Mouse (Mus musculus): ENCODE results near the gene Abcd3. TPM values are rescaled to one million over a fixed set of nuclear protein-coding genes. Genes with fewer than 3 reads are reported as not detected.
"Not testable (repeated sequence)": the region's sequence is repeated elsewhere in the genome, so short reads cannot be mapped to it uniquely, and the experiment has no call there.

The Abcd3 gene
- total RNA-seq, 1 experiment, result 21.6 TPM

DNA sequence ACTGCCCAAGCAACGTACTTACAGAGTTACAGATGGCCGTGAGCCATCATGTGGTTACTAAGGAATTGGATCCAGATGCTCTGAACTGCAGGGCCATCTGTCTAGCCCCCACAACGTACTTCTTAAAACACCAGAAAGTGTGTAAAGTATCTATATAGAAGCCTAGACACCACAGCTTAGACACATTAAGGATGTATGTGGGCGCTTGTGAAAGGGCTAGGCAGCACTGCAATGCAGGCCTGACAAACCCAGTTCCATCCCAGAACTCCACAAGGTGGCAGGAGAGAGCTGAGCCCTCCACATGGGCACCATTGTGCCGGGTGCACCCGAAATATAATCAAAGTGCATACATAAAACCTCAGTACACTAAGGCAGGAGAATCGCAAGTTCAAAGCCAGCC, 37.2 kb downstream of the Abcd3 start:
- H3K9ac ChIP-seq (ENCODE audit: insufficient read depth, low read depth, low read length, poor library complexity, severe bottlenecking), result no peak overlapping the region
- no peaks in the 10 kb centered on the region for H3K4me1 ChIP-seq (ENCODE audit: control insufficient read depth in 2 of 2, insufficient read depth in 2 of 2, low read length in 2 of 2, poor library complexity in 1 of 2)
- in situ Hi-C loops (cut with MboI; ENCODE audit: low sequenced_read_pairs in 2 of 2, unreplicated experiment in 2 of 2), result no loop called here
- TF ChIP-seq ZC3H11A (IDR thresholded peaks at IDR 0.05; ENCODE audit: borderline replicate concordance, low read depth, low read length), result peak; percentile 69; the same call in 1 of the 2 replicates
- no peak for TF ChIP-seq ZNF384 (IDR thresholded peaks at IDR 0.05; ENCODE audit: low read depth, low read length)
- no peak overlapping the region for H3K27ac ChIP-seq (ENCODE audit: insufficient read depth, low read depth, low read length, poor library complexity, severe bottlenecking)
- H3K9me3 ChIP-seq (ENCODE audit: control insufficient read depth, insufficient read depth, low read depth, low read length), result no peaks in the 10 kb centered on the region
- peak; percentile 33 for DNase-seq (ENCODE audit: low read depth, low spot score)
- H3K4me3 ChIP-seq (ENCODE audit: insufficient read depth in 1 of 2, low read depth in 1 of 2, low read length in 2 of 2, poor library complexity in 1 of 2, severe bottlenecking in 1 of 2), result no peak overlapping the region
- no peaks in the 10 kb centered on the region; the same call in 1 of the 2 replicates for H3K36me3 ChIP-seq (ENCODE audit: control insufficient read depth, insufficient read depth, low read length, poor library complexity, severe bottlenecking)

DNA sequence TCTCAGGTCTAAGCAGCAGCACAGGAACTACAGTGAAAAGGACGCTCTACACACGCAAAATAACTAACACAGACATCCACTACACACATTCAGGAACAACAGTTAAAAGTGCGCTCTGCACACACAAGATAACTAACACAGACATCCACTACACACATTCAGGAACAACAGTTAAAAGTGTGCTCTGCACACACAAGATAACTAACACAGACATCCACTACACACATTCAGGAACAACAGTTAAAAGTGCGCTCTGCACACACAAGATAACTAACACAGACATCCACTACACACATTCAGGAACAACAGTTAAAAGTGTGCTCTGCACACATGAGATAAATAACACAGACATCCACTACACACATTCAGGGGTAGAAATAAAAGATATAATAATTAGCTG, 41.8 kb downstream of the Abcd3 start:
- in situ Hi-C loops (cut with MboI; ENCODE audit: low sequenced_read_pairs in 2 of 2, unreplicated experiment in 2 of 2); H3K4me1 ChIP-seq (ENCODE audit: control insufficient read depth in 2 of 2, insufficient read depth in 2 of 2, low read length in 2 of 2, poor library complexity in 1 of 2); H3K36me3 ChIP-seq (ENCODE audit: control insufficient read depth, insufficient read depth, low read length, poor library complexity, severe bottlenecking); H3K9me3 ChIP-seq (ENCODE audit: control insufficient read depth, insufficient read depth, low read depth, low read length); H3K27ac ChIP-seq (ENCODE audit: insufficient read depth, low read depth, low read length, poor library complexity, severe bottlenecking); H3K9ac ChIP-seq (ENCODE audit: insufficient read depth, low read depth, low read length, poor library complexity, severe bottlenecking); DNase-seq (ENCODE audit: low read depth, low spot score); H3K4me3 ChIP-seq (ENCODE audit: insufficient read depth in 1 of 2, low read depth in 1 of 2, low read length in 2 of 2, poor library complexity in 1 of 2, severe bottlenecking in 1 of 2): not testable (repeated sequence)

DNA sequence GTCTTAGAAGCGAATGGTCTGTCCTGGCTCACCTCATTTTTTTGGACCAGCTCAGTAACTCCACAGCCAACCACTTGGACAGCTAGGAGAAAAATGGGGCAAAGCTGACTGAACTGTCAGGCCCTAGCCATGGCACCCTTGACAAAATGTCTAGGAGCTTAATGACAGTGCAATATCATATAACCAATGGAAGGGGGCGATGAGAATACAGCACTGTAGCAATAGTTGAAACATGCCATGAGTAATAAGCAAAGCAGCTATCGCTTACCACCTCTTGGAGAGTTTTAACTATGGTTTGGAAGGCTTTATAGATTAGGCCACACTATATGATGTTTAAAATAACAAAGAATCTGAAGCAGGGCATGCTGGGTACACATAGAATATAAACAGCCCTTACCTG, 46.3 kb downstream of the Abcd3 start:
- in situ Hi-C loops (cut with MboI; ENCODE audit: low sequenced_read_pairs in 2 of 2, unreplicated experiment in 2 of 2), result loop anchor here in 1 of 2 experiments (10.0 kb wide), 1 partner anchor 234 kb away; the partner anchor contains the start of gene Slc44a3
- Histone ChIP-seq H3K27ac (ENCODE audit: insufficient read depth, low read depth, low read length, poor library complexity, severe bottlenecking) (no peak overlapping the region), H3K4me3 (ENCODE audit: insufficient read depth in 1 of 2, low read depth in 1 of 2, low read length in 2 of 2, poor library complexity in 1 of 2, severe bottlenecking in 1 of 2) (no peak overlapping the region), H3K36me3 (ENCODE audit: control insufficient read depth, insufficient read depth, low read length, poor library complexity, severe bottlenecking) (peaks cover 14% of the 10 kb centered on the region), H3K4me1 (ENCODE audit: control insufficient read depth in 2 of 2, insufficient read depth in 2 of 2, low read length in 2 of 2, poor library complexity in 1 of 2) (no peaks in the 10 kb centered on the region), H3K9me3 (ENCODE audit: control insufficient read depth, insufficient read depth, low read depth, low read length) (no peaks in the 10 kb centered on the region), H3K9ac (ENCODE audit: insufficient read depth, low read depth, low read length, poor library complexity, severe bottlenecking) (no peak overlapping the region)
- DNase-seq (ENCODE audit: low read depth, low spot score), result no peak
- no peak for TF ChIP-seq ZNF384 (IDR thresholded peaks at IDR 0.05; ENCODE audit: low read depth, low read length)
- TF ChIP-seq HCFC1 (IDR thresholded peaks at IDR 0.05; ENCODE audit: borderline replicate concordance, insufficient read depth, low read length), result no peak

DNA sequence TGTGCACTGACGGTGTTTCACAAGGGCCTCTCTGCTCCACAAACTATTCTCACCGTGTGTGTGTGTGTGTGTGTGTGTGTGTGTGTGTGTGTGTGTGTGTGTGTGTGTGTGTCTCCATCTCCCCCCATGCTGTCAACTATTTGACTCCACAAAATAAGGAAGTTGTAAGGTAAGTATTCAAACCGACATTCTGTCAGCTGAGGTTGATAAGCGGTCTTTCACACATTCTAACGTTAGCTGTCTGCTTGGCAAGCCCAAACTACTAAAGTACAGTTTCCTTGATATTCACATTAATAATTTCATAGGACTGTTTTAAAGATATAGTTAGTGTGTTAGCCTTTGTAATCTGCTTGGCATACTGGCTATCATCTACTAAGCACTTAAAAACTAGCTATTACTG, 48.3 kb downstream of the Abcd3 start:
- Histone ChIP-seq H3K9ac (ENCODE audit: insufficient read depth, low read depth, low read length, poor library complexity, severe bottlenecking) (no peak overlapping the region), H3K4me1 (ENCODE audit: control insufficient read depth in 2 of 2, insufficient read depth in 2 of 2, low read length in 2 of 2, poor library complexity in 1 of 2) (no peaks in the 10 kb centered on the region), H3K27ac (ENCODE audit: insufficient read depth, low read depth, low read length, poor library complexity, severe bottlenecking) (no peak overlapping the region), H3K36me3 (ENCODE audit: control insufficient read depth, insufficient read depth, low read length, poor library complexity, severe bottlenecking) (peaks cover 14% of the 10 kb centered on the region), H3K9me3 (ENCODE audit: control insufficient read depth, insufficient read depth, low read depth, low read length) (no peaks in the 10 kb centered on the region), H3K4me3 (ENCODE audit: insufficient read depth in 1 of 2, low read depth in 1 of 2, low read length in 2 of 2, poor library complexity in 1 of 2, severe bottlenecking in 1 of 2) (no peak overlapping the region)
- TF ChIP-seq HCFC1 (IDR thresholded peaks at IDR 0.05; ENCODE audit: borderline replicate concordance, insufficient read depth, low read length) (no peak), CHD2 (IDR thresholded peaks at IDR 0.05; ENCODE audit: low read depth, low read length) (no peak), ZC3H11A (IDR thresholded peaks at IDR 0.05; ENCODE audit: borderline replicate concordance, low read depth, low read length) (no peak), ZNF384 (IDR thresholded peaks at IDR 0.05; ENCODE audit: low read depth, low read length) (no peak), MAFK (IDR thresholded peaks at IDR 0.05; ENCODE audit: insufficient read depth, low read depth, low read length) (no peak)
- in situ Hi-C loops (cut with MboI; ENCODE audit: low sequenced_read_pairs in 2 of 2, unreplicated experiment in 2 of 2), result loop anchor here in 1 of 2 experiments (10.0 kb wide), 1 partner anchor 232 kb away; the partner anchor contains the start of gene Slc44a3
- DNase-seq (ENCODE audit: low read depth, low spot score), result no peak

DNA sequence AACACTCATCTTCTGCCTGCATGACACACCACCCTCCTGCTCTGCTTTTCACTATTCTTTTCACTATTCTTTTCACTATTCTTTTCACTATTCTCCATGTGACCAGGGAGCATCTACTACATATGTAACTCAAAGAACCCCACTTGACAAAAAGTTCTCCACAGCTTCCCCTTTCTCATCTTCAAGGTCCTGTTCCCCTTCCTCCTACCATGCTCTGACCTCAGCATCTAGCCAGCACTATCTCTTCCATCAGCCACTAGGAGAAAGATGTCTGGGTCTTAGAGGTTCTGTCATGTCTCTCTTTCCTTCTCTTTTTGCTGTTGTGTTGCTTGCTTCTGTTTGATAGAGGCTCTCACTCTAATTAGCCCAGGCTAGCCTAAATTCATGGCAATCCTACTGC, 49.1 kb downstream of the Abcd3 start:
- H3K36me3 ChIP-seq (ENCODE audit: control insufficient read depth, insufficient read depth, low read length, poor library complexity, severe bottlenecking), result peaks cover 14% of the 10 kb centered on the region
- no peaks in the 10 kb centered on the region for H3K4me1 ChIP-seq (ENCODE audit: control insufficient read depth in 2 of 2, insufficient read depth in 2 of 2, low read length in 2 of 2, poor library complexity in 1 of 2)
- TF ChIP-seq HCFC1 (IDR thresholded peaks at IDR 0.05; ENCODE audit: borderline replicate concordance, insufficient read depth, low read length), result no peak
- TF ChIP-seq MAFK (IDR thresholded peaks at IDR 0.05; ENCODE audit: insufficient read depth, low read depth, low read length), result no peak
- TF ChIP-seq ZC3H11A (IDR thresholded peaks at IDR 0.05; ENCODE audit: borderline replicate concordance, low read depth, low read length), result no peak
- no peak for TF ChIP-seq CHD2 (IDR thresholded peaks at IDR 0.05; ENCODE audit: low read depth, low read length)

More for the DNA sequence above, 49.1 kb downstream of the Abcd3 start:
- H3K9me3 ChIP-seq (ENCODE audit: control insufficient read depth, insufficient read depth, low read depth, low read length), result no peaks in the 10 kb centered on the region
- H3K27ac ChIP-seq (ENCODE audit: insufficient read depth, low read depth, low read length, poor library complexity, severe bottlenecking), result no peak overlapping the region
- in situ Hi-C loops (cut with MboI; ENCODE audit: low sequenced_read_pairs in 2 of 2, unreplicated experiment in 2 of 2), result loop anchor here in 1 of 2 experiments (10.0 kb wide), 1 partner anchor 231 kb away; the partner anchor contains the start of gene Slc44a3
- no peak overlapping the region for H3K9ac ChIP-seq (ENCODE audit: insufficient read depth, low read depth, low read length, poor library complexity, severe bottlenecking)
- no peak for DNase-seq (ENCODE audit: low read depth, low spot score)
- no peak overlapping the region for H3K4me3 ChIP-seq (ENCODE audit: insufficient read depth in 1 of 2, low read depth in 1 of 2, low read length in 2 of 2, poor library complexity in 1 of 2, severe bottlenecking in 1 of 2)

All from ES-E14 (cell line).